Mouse (Mus musculus) heart, embryonic 14.5 days (tissue): ENCODE data around the gene Olfr76. TPM values are rescaled to one million over a fixed set of nuclear protein-coding genes. Genes with fewer than 3 reads are reported as not detected.
"Not testable (repeated sequence)": the region's sequence is repeated elsewhere in the genome, so short reads cannot be mapped to it uniquely, and the experiment has no call there.

Experiments used
- ATAC-seq: fragments of 200-750 bp; cut with Nextera tagmentation; 2 replicates; pipeline ENCODE4 v1.8.0; 2017; ENCODE audit warnings: low read depth, moderate TSS enrichment; ENCODE audit not compliant: insufficient number of reproducible peaks, insufficient read depth, low FRiP score
- H3K27ac ChIP-seq, 2 experiments: fragments of 200-500 bp in 1 of 2; fragments of 300-500 bp in 1 of 2; sonication (generic) in 1 of 2; replicated peaks in 1 of 2; 2 replicates each; pipeline ENCODE4 v1.5.1; 2012 to 2014; ENCODE audit warnings: low read depth in 2 of 2, low read length in 2 of 2, control low read depth in 1 of 2, mild to moderate bottlenecking in 1 of 2, mixed read lengths in 1 of 2; ENCODE audit not compliant: control insufficient read depth in 1 of 2, insufficient read depth in 1 of 2
- H3K27me3 ChIP-seq: fragments of 300-500 bp; sonication (generic); 2 replicates; pipeline ENCODE4 v1.6.1; 2014; ENCODE audit warnings: mild to moderate bottlenecking, low read length, control low read depth; ENCODE audit not compliant: control insufficient read depth, insufficient read depth
- H3K36me3 ChIP-seq: fragments of 300-500 bp; sonication (generic); 2 replicates; pipeline ENCODE4 v1.6.1; 2014; ENCODE audit warnings: mild to moderate bottlenecking, control low read depth, low read length, mixed read lengths; ENCODE audit not compliant: control insufficient read depth, insufficient read depth
- H3K4me1 ChIP-seq, 2 experiments: fragments of 200-500 bp in 1 of 2; fragments of 300-500 bp in 1 of 2; sonication (generic) in 1 of 2; 2 replicates each; pipeline ENCODE4 v1.6.1; 2012 to 2014; ENCODE audit warnings: low read length in 2 of 2, control low read depth in 1 of 2, mixed read lengths in 1 of 2; ENCODE audit not compliant: control insufficient read depth in 2 of 2, insufficient read depth in 2 of 2
- H3K4me2 ChIP-seq: fragments of 300-500 bp; sonication (generic); 2 replicates; pipeline ENCODE4 v1.6.1; 2014; ENCODE audit warnings: mild to moderate bottlenecking, low read length
- H3K4me3 ChIP-seq, 2 experiments: fragments of 200-500 bp in 1 of 2; fragments of 300-500 bp in 1 of 2; sonication (generic) in 1 of 2; 2 replicates each; pipeline ENCODE4 v1.5.1; 2012 to 2014; ENCODE audit warnings: low read length in 2 of 2, mild to moderate bottlenecking in 2 of 2, control low read depth in 1 of 2, low read depth in 1 of 2, moderate library complexity in 1 of 2; ENCODE audit not compliant: control insufficient read depth in 1 of 2, insufficient read depth in 1 of 2
- H3K9ac ChIP-seq: fragments of 300-500 bp; sonication (generic); 2 replicates; pipeline ENCODE4 v1.6.1; 2014; ENCODE audit warnings: mild to moderate bottlenecking, low read length
- H3K9me3 ChIP-seq: fragments of 300-500 bp; sonication (generic); 2 replicates; pipeline ENCODE4 v1.6.1; 2016; ENCODE audit warnings: low read length, control low read depth; ENCODE audit not compliant: control insufficient read depth
- WGBS: fragments of 180-500 bp; shearing (Covaris S2); extraction: QIAGEN DNeasy Blood & Tissue Kit; methylation state at CpG from one replicate; pipeline ENCODE4 v1.1.7; 2014; 5-methylcytosine and 5-hydroxymethylcytosine counted together
- polyA plus RNA-seq: library from polyadenylated mRNA; unstranded; fragments of >200 nt; fragmentation: Nextera tagmentation; extraction: Ambion mirVana; gene quantifications from 2 replicates; pipeline ENCODE4 v1.2.1, GENCODE M21; 2014

The Olfr76 gene
- not detected in 2 replicates for polyA plus RNA-seq

DNA sequence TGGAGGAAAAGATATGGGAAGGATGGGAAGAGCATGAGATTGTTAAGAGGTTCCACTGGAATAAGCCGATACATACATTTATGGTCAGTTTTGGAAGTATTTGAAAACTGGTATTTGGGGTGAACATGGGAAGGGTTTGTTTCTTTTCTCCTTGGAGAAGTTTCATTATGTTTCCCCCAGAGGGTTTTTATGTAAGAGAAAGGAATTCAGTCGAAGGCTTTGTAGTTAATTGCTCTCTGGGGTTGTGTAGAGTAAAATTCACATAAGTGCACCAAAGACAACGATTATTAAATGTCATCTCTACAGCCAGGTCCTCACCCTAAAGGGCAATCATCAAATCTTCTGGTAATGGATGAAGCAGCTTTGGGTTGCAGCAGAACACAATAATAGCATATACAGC, at the start of gene Olfr76:
Gene Olfr76 (minus strand): TSS at position 101 of the 400 bp plus-strand sequence.
- Histone ChIP-seq H3K4me2 (no peak within 1 kb of the TSS), H3K36me3 (no peaks in the 10 kb centered on the region), H3K9me3 (no peaks in the 10 kb centered on the region), H3K27me3 (no peaks in the 10 kb centered on the region), H3K4me3 (no peak within 1 kb of the TSS), H3K9ac (no peak within 1 kb of the TSS), H3K4me1 (no peaks in the 10 kb centered on the region), H3K27ac (no peak within 1 kb of the TSS)
- 67% methylated on average over 3 of the region's 3 CpGs for WGBS
- no peak for ATAC-seq

DNA sequence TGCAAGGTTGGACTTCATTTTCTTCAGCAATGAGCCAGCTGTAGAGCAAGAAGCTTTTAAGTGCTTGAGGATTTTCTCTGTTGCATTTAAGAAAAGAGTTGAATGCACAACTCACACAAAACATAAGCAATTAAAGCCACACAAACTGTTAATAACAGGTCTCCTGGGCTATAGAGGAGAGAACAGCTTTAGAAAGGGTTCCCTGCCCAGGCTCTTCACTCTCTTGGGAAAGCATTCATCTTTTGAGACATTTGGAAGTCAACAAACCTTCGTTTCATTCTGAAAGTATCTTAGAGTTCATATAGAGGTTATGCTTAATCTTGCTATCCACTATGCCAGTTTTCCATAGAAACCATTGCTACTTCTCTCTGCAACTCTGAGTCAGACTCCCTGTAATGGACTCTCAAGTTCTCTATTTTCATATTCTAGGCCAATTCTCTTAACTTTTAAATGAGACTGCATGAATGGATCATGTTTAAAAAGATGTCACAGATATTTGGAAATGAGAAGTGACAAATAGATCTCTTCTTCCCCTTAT, 47.1 kb upstream of the Olfr76 start, which contains the start of gene Olfr1555-ps1:
Gene Olfr1555-ps1 (minus strand): TSS at position 51 of the 538 bp plus-strand sequence.
- WGBS: 42% methylated on average over 1 of the region's 1 CpGs

DNA sequence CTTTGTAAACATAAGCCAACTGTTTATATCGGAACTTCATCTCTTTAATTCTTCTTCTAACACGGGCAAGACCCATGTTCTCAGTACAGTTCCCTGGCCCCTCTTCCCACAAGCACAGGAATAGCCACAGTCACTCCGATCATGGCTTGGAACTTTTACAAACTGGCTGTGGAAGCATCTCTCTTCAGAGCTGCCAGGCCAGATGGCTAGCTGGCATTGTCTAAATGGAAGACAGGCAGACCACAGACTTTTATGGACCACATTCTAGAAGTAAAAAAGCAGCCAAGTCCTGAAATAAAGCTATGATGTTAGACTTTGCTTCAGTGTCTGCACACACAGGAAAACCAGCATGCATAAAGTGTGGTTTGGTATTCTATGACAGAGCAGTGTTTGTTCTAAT, 22.4 kb upstream of the Olfr76 start:
- Histone ChIP-seq H3K4me2 (no peak overlapping the region), H3K27ac (no peak overlapping the region), H3K4me3 (no peak overlapping the region), H3K9ac (no peak overlapping the region), H3K36me3 (no peaks in the 10 kb centered on the region), H3K27me3 (no peaks in the 10 kb centered on the region), H3K4me1 (no peaks in the 10 kb centered on the region), H3K9me3 (no peaks in the 10 kb centered on the region)
- ATAC-seq: no peak
- WGBS: 82% methylated on average over 3 of the region's 3 CpGs

More for the DNA sequence above, 47.1 kb upstream of the Olfr76 start, which contains the start of gene Olfr1555-ps1:
- not testable (repeated sequence) for H3K27ac ChIP-seq, H3K36me3 ChIP-seq, H3K9ac ChIP-seq, H3K4me3 ChIP-seq, H3K4me1 ChIP-seq, ATAC-seq, H3K27me3 ChIP-seq, H3K9me3 ChIP-seq, H3K4me2 ChIP-seq

DNA sequence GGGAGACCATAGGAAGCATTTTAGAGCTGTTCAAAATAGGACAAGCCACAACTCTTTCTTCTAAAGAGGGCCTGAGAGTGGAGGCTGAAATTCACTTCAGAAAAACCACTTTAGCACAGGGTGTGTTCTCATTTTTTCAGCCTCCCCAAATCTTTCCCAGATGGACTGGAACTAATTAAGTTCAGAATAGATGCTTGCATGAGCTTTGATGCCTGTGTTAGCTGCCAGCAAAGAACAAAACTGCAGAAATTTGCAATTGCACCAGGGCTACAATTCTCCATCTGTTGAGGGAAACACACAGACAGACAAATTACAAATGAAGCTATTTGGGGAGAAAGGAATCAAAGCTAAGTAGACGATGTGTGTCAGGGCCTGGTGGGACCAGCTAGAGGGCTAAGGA, 20.4 kb upstream of the Olfr76 start:
- no peaks in the 10 kb centered on the region for H3K27me3 ChIP-seq
- H3K36me3 ChIP-seq: no peaks in the 10 kb centered on the region
- no peak for ATAC-seq
- no peaks in the 10 kb centered on the region for H3K9me3 ChIP-seq
- no peak overlapping the region for H3K4me2 ChIP-seq
- H3K9ac ChIP-seq: no peak overlapping the region
- H3K27ac ChIP-seq: no peak overlapping the region
- WGBS: 72% methylated on average over 1 of the region's 1 CpGs
- H3K4me3 ChIP-seq: no peak overlapping the region
- H3K4me1 ChIP-seq: no peaks in the 10 kb centered on the region

DNA sequence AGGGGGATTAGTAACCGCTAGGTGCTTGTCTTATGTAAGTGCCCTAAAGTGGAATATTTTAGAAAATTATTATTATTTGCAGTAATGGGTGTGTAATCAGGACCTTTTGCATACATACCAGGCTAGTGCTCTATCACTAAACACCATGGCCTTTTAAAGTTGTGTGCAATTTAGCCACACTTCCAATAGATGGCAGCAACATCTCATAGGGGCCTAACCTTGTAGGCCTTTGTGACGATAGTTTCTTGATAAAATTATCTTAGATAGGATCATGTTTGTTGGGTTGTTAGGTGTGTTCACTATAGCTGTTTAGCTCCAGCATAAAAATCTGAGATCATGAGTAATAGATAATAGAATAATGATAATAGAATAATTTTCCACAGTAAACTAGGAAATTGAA, 11.3 kb upstream of the Olfr76 start:
- Histone ChIP-seq H3K27ac (no peak overlapping the region), H3K27me3 (no peaks in the 10 kb centered on the region), H3K4me3 (no peak overlapping the region), H3K4me1 (no peaks in the 10 kb centered on the region), H3K9ac (no peak overlapping the region), H3K4me2 (no peak overlapping the region), H3K36me3 (no peaks in the 10 kb centered on the region), H3K9me3 (no peaks in the 10 kb centered on the region)
- 27% methylated on average over 2 of the region's 2 CpGs for WGBS
- no peak for ATAC-seq

DNA sequence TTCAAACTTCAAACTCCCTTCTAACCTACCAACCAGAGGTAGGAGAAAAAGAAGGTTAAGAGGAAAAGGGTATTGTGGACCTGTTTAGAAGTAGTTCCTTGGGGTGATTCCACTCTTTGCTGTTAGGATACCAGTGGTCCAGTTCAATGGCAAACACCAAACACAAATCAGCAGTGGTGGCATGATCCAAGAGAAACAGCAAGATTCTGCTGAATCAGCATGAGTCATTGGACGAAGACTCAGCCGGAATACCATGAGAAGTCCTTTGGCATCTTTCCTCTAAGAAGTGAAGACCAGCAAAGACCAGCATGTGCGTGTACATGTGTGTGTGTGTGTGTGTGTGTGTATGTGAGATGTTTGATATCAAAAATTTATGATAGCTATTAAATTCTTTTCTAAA, 6.5 kb downstream of the Olfr76 start:
- ATAC-seq: no peak
- no peaks in the 10 kb centered on the region for H3K4me1 ChIP-seq
- no peak overlapping the region for H3K4me3 ChIP-seq
- WGBS: 77% methylated on average over 3 of the region's 3 CpGs
- no peak overlapping the region for H3K27ac ChIP-seq
- H3K27me3 ChIP-seq: no peaks in the 10 kb centered on the region
- no peaks in the 10 kb centered on the region for H3K36me3 ChIP-seq
- H3K9ac ChIP-seq: no peak overlapping the region
- H3K9me3 ChIP-seq: no peaks in the 10 kb centered on the region
- H3K4me2 ChIP-seq: no peak overlapping the region

DNA sequence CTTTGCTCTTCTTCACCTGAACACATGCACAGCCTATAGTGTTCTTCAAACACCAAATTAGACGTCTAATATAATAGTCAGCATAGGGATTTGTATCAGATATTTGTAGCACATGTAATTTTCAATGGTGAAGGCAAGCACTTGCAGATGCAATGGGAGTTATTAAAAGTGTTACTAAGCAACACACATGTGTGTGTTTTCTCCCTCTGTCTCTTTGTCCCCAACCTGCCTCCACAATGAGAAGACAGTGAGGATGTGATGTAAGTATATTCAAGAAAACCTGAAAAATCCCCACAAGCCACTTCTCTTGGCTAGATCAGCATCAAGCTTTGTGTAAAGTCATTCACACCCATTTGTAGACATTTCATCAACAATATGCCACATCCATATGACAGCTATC, 7.2 kb downstream of the Olfr76 start, which contains the start of gene Olfr1428:
Gene Olfr1428 (minus strand): TSS at position 101 of the 400 bp plus-strand sequence.
- H3K36me3 ChIP-seq: no peaks in the 10 kb centered on the region
- no peak within 1 kb of the TSS for H3K9ac ChIP-seq
- no peaks in the 10 kb centered on the region for H3K27me3 ChIP-seq
- ATAC-seq: no peak
- H3K4me3 ChIP-seq: no peak within 1 kb of the TSS
- H3K27ac ChIP-seq: no peak within 1 kb of the TSS
- H3K4me1 ChIP-seq: no peaks in the 10 kb centered on the region
- H3K4me2 ChIP-seq: no peak within 1 kb of the TSS
- H3K9me3 ChIP-seq: no peaks in the 10 kb centered on the region
- 53% methylated on average over 1 of the region's 1 CpGs for WGBS

DNA sequence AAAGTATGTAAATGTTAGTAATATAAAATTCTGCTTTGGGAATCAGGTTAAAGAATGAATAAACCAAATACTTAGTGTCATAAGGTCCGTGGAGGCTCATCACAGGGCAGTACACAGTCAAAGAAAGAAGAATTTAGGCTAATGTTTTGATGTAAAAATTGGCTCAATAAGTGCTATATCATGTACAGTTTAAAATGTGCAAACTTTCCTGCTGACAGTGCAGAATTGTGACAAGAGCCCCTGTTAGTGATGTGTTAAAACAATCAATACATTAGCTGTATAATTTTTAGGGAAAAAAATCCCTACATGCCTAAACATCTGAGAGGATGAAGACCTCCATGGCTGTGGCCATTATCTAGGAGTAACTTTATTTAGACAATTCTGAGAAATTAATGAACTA, 9.2 kb downstream of the Olfr76 start:
- Histone ChIP-seq H3K4me1 (no peaks in the 10 kb centered on the region), H3K4me3 (no peak overlapping the region), H3K9ac (no peak overlapping the region), H3K36me3 (no peaks in the 10 kb centered on the region), H3K27ac (no peak overlapping the region), H3K9me3 (no peaks in the 10 kb centered on the region), H3K4me2 (no peak overlapping the region), H3K27me3 (no peaks in the 10 kb centered on the region)
- WGBS: 48% methylated on average over 1 of the region's 1 CpGs
- no peak for ATAC-seq
